Mouse (Mus musculus): Measurements from ENCODE around the gene Hirip3. TPM values are rescaled to one million over a fixed set of nuclear protein-coding genes. Genes with fewer than 3 reads are reported as not detected.
A peak's percentile ranks its signal among the peaks of the same experiment; 100 is the strongest.

The Hirip3 gene
- polyA plus RNA-seq, 1 experiment: 116 TPM

- H3K4me1 ChIP-seq (ENCODE audit: control insufficient read depth, insufficient read depth, low read length): peaks cover 3% of the 10 kb centered on the region
- peak within 1 kb of the TSS; percentile 69 for H3K4me3 ChIP-seq (ENCODE audit: low read depth, low read length)
- H3K27ac ChIP-seq (ENCODE audit: insufficient read depth, low read length): no peak within 1 kb of the TSS
- no peak within 1 kb of the TSS for H3K9ac ChIP-seq (ENCODE audit: low read depth, poor library complexity, severe bottlenecking)
- H3K9me3 ChIP-seq (replicated peaks; ENCODE audit: control insufficient read depth, insufficient read depth, low read length, poor library complexity, severe bottlenecking): no peaks in the 10 kb centered on the region
- H3K36me3 ChIP-seq (ENCODE audit: control insufficient read depth, insufficient read depth, low read length, poor library complexity, severe bottlenecking): no peaks in the 10 kb centered on the region
- no peaks in the 10 kb centered on the region for H3K27me3 ChIP-seq (ENCODE audit: control insufficient read depth, insufficient read depth, low read length, poor library complexity, severe bottlenecking)
- TF ChIP-seq CTCF (IDR thresholded peaks at IDR 0.05; ENCODE audit: low read depth, low read length) (no peak), EP300 (IDR thresholded peaks at IDR 0.05; ENCODE audit: insufficient read depth, low read depth, low read length) (no peak), POLR2A (IDR thresholded peaks at IDR 0.05; ENCODE audit: insufficient read depth, low read length) (no peak)
Measured at GRCm38 (mm10) chr7:126831539-126831938, 30.2 kb upstream of the Hirip3 start, which contains the start of gene 4930451I11Rik. Gene 4930451I11Rik, minus strand, starts transcription at chr7:126831639.

GRCm38 (mm10) chr7:126832036-126832598 is 29.7 kb upstream of the Hirip3 start:
- Histone ChIP-seq H3K27ac (ENCODE audit: insufficient read depth, low read length) (no peak overlapping the region), H3K36me3 (ENCODE audit: control insufficient read depth, insufficient read depth, low read length, poor library complexity, severe bottlenecking) (no peaks in the 10 kb centered on the region), H3K4me3 (ENCODE audit: low read depth, low read length) (peak overlapping the region; percentile 69), H3K27me3 (ENCODE audit: control insufficient read depth, insufficient read depth, low read length, poor library complexity, severe bottlenecking) (no peaks in the 10 kb centered on the region), H3K4me1 (ENCODE audit: control insufficient read depth, insufficient read depth, low read length) (peaks cover 3% of the 10 kb centered on the region), H3K9me3 (replicated peaks; ENCODE audit: control insufficient read depth, insufficient read depth, low read length, poor library complexity, severe bottlenecking) (no peaks in the 10 kb centered on the region), H3K9ac (ENCODE audit: low read depth, poor library complexity, severe bottlenecking) (no peak overlapping the region)
- TF ChIP-seq POLR2A (IDR thresholded peaks at IDR 0.05; ENCODE audit: insufficient read depth, low read length): no peak
- peak; percentile 90 for TF ChIP-seq CTCF (IDR thresholded peaks at IDR 0.05; ENCODE audit: low read depth, low read length)

DNA sequence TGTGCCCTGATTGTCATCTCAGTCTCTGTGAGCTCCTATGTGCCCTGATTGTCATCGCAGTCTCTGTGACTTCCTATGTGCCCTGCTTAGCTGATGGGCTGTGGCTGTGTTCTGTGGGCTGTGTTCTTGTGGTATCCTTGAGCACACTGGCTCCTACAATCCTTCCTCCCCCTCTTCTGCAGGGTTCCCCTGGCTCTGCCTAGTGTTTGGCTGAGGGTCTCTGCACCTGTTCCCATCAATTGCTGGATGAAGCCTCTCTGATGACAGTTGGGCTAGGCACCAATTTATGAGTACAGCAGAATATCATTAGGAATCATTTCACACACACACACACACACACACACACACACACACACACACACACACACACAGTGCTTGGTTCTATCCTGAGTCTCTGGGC is 28.5 kb upstream of the Hirip3 start:
- H3K27ac ChIP-seq (ENCODE audit: insufficient read depth, low read length): no peak overlapping the region
- no peaks in the 10 kb centered on the region for H3K9me3 ChIP-seq (replicated peaks; ENCODE audit: control insufficient read depth, insufficient read depth, low read length, poor library complexity, severe bottlenecking)
- H3K36me3 ChIP-seq (ENCODE audit: control insufficient read depth, insufficient read depth, low read length, poor library complexity, severe bottlenecking): no peaks in the 10 kb centered on the region
- TF ChIP-seq POLR2A (IDR thresholded peaks at IDR 0.05; ENCODE audit: insufficient read depth, low read length) (no peak), CTCF (IDR thresholded peaks at IDR 0.05; ENCODE audit: low read depth, low read length) (no peak), EP300 (IDR thresholded peaks at IDR 0.05; ENCODE audit: insufficient read depth, low read depth, low read length) (no peak)
- H3K4me3 ChIP-seq (ENCODE audit: low read depth, low read length): no peak overlapping the region
- no peak overlapping the region for H3K9ac ChIP-seq (ENCODE audit: low read depth, poor library complexity, severe bottlenecking)
- H3K4me1 ChIP-seq (ENCODE audit: control insufficient read depth, insufficient read depth, low read length): peaks cover 3% of the 10 kb centered on the region
- no peaks in the 10 kb centered on the region for H3K27me3 ChIP-seq (ENCODE audit: control insufficient read depth, insufficient read depth, low read length, poor library complexity, severe bottlenecking)

- H3K36me3 ChIP-seq (ENCODE audit: control insufficient read depth, insufficient read depth, low read length, poor library complexity, severe bottlenecking): no peaks in the 10 kb centered on the region
- no peak overlapping the region for H3K9ac ChIP-seq (ENCODE audit: low read depth, poor library complexity, severe bottlenecking)
- H3K27me3 ChIP-seq (ENCODE audit: control insufficient read depth, insufficient read depth, low read length, poor library complexity, severe bottlenecking): peaks cover 2% of the 10 kb centered on the region; the same call in 1 of the 2 replicates
- no peaks in the 10 kb centered on the region for H3K9me3 ChIP-seq (replicated peaks; ENCODE audit: control insufficient read depth, insufficient read depth, low read length, poor library complexity, severe bottlenecking)
- no peak overlapping the region for H3K4me3 ChIP-seq (ENCODE audit: low read depth, low read length)
- no peak overlapping the region for H3K27ac ChIP-seq (ENCODE audit: insufficient read depth, low read length)
- no peak for TF ChIP-seq CTCF (IDR thresholded peaks at IDR 0.05; ENCODE audit: low read depth, low read length)
- no peak for TF ChIP-seq POLR2A (IDR thresholded peaks at IDR 0.05; ENCODE audit: insufficient read depth, low read length)
- no peak for TF ChIP-seq EP300 (IDR thresholded peaks at IDR 0.05; ENCODE audit: insufficient read depth, low read depth, low read length)
- H3K4me1 ChIP-seq (ENCODE audit: control insufficient read depth, insufficient read depth, low read length): no peaks in the 10 kb centered on the region
Measured at GRCm38 (mm10) chr7:126843276-126843675, 18.5 kb upstream of the Hirip3 start.

- Histone ChIP-seq H3K9me3 (replicated peaks; ENCODE audit: control insufficient read depth, insufficient read depth, low read length, poor library complexity, severe bottlenecking) (no peaks in the 10 kb centered on the region), H3K9ac (ENCODE audit: low read depth, poor library complexity, severe bottlenecking) (no peak overlapping the region), H3K36me3 (ENCODE audit: control insufficient read depth, insufficient read depth, low read length, poor library complexity, severe bottlenecking) (no peaks in the 10 kb centered on the region), H3K4me1 (ENCODE audit: control insufficient read depth, insufficient read depth, low read length) (no peaks in the 10 kb centered on the region), H3K27ac (ENCODE audit: insufficient read depth, low read length) (no peak overlapping the region), H3K27me3 (ENCODE audit: control insufficient read depth, insufficient read depth, low read length, poor library complexity, severe bottlenecking) (0 out of 2 replicates have a peak, but pooled peaks cover 2% of the 10 kb centered on the region), H3K4me3 (ENCODE audit: low read depth, low read length) (no peak overlapping the region)
- TF ChIP-seq CTCF (IDR thresholded peaks at IDR 0.05; ENCODE audit: low read depth, low read length): no peak
- TF ChIP-seq EP300 (IDR thresholded peaks at IDR 0.05; ENCODE audit: insufficient read depth, low read depth, low read length): no peak
- TF ChIP-seq POLR2A (IDR thresholded peaks at IDR 0.05; ENCODE audit: insufficient read depth, low read length): no peak
Measured at GRCm38 (mm10) chr7:126845516-126845915, 16.3 kb upstream of the Hirip3 start.

GRCm38 (mm10) chr7:126847116-126847420 is 14.7 kb upstream of the Hirip3 start, which contains the start of gene Doc2a:
Gene Doc2a, plus strand, starts transcription at chr7:126847416.
- 0 out of 2 replicates have a peak, but pooled peaks cover 2% of the 10 kb centered on the region for H3K27me3 ChIP-seq (ENCODE audit: control insufficient read depth, insufficient read depth, low read length, poor library complexity, severe bottlenecking)
- no peaks in the 10 kb centered on the region for H3K4me1 ChIP-seq (ENCODE audit: control insufficient read depth, insufficient read depth, low read length)
- peak within 1 kb of the TSS; percentile 87 for H3K4me3 ChIP-seq (ENCODE audit: low read depth, low read length)
- TF ChIP-seq POLR2A (IDR thresholded peaks at IDR 0.05; ENCODE audit: insufficient read depth, low read length) (no peak), EP300 (IDR thresholded peaks at IDR 0.05; ENCODE audit: insufficient read depth, low read depth, low read length) (no peak), CTCF (IDR thresholded peaks at IDR 0.05; ENCODE audit: low read depth, low read length) (no peak)
- peaks cover 3% of the 10 kb centered on the region; the same call in 1 of the 2 replicates for H3K36me3 ChIP-seq (ENCODE audit: control insufficient read depth, insufficient read depth, low read length, poor library complexity, severe bottlenecking)
- H3K9ac ChIP-seq (ENCODE audit: low read depth, poor library complexity, severe bottlenecking): peak within 1 kb of the TSS; percentile 79
- H3K9me3 ChIP-seq (replicated peaks; ENCODE audit: control insufficient read depth, insufficient read depth, low read length, poor library complexity, severe bottlenecking): no peaks in the 10 kb centered on the region
- no peak within 1 kb of the TSS for H3K27ac ChIP-seq (ENCODE audit: insufficient read depth, low read length)
